Mouse (Mus musculus) cortical plate, adult 2 months (tissue): ENCODE measurements around the gene Gls2.

ENCODE experiments used
- CTCF ChIP-seq: fragments of 200-500 bp; IDR thresholded peaks from 2 replicates; pipeline ENCODE4 v1.5.1; 2011; ENCODE audit warnings: mild to moderate bottlenecking, control low read depth, low read length; ENCODE audit not compliant: insufficient read depth; ENCODE audit errors: extremely low read depth
- POLR2A ChIP-seq: fragments of 200-500 bp; IDR thresholded peaks from 2 replicates; pipeline ENCODE4 v1.6.1; 2011; ENCODE audit warnings: mild to moderate bottlenecking, low read length, control low read depth; ENCODE audit not compliant: insufficient read depth; ENCODE audit errors: extremely low read depth

- TF ChIP-seq CTCF: no peak
- TF ChIP-seq POLR2A: no peak
Measured at GRCm38 (mm10) chr10:128255925-128256324, 61.7 kb downstream of the Gls2 start.
